Mouse (Mus musculus): ENCODE data around the gene Trank1.

The Trank1 gene

GRCm38 (mm10) chr9:111311031-111311842 lies at the start of gene Trank1:
Gene Trank1 (plus strand): TSS chr9:111311739.
- DNase-seq (ENCODE audit: low read depth, low spot score): peak; percentile 36

- DNase-seq (ENCODE audit: low read depth, low spot score): no peak
Measured at GRCm38 (mm10) chr9:111267998-111268397, 43.5 kb upstream of the Trank1 start.

- no peak for DNase-seq (ENCODE audit: low read depth, low spot score)
Measured at GRCm38 (mm10) chr9:111270606-111271005, 40.9 kb upstream of the Trank1 start.

GRCm38 (mm10) chr9:111271056-111271433 lies 40.5 kb upstream of the Trank1 start:
- peak; percentile 70 for DNase-seq (ENCODE audit: low read depth, low spot score)

- DNase-seq (ENCODE audit: low read depth, low spot score): peak; percentile 100
Measured at GRCm38 (mm10) chr9:111271434-111272160, 39.9 kb upstream of the Trank1 start, which contains the start of the genes Mlh1 and Epm2aip1. Gene Mlh1 (minus strand): TSS chr9:111271791. Gene Epm2aip1 (plus strand): TSS chr9:111271929.

GRCm38 (mm10) chr9:111272356-111272755 lies 39.2 kb upstream of the Trank1 start:
- no peak for DNase-seq (ENCODE audit: low read depth, low spot score)

GRCm38 (mm10) chr9:111272996-111273785 lies 38.3 kb upstream of the Trank1 start:
- no peak for DNase-seq (ENCODE audit: low read depth, low spot score)

GRCm38 (mm10) chr9:111273958-111274357 lies 37.6 kb upstream of the Trank1 start:
- no peak for DNase-seq (ENCODE audit: low read depth, low spot score)

- DNase-seq (ENCODE audit: low read depth, low spot score): no peak
Measured at GRCm38 (mm10) chr9:111275156-111275555, 36.4 kb upstream of the Trank1 start.

GRCm38 (mm10) chr9:111285061-111285460 lies 26.5 kb upstream of the Trank1 start:
- peak; percentile 47 for DNase-seq (ENCODE audit: low read depth, low spot score)

GRCm38 (mm10) chr9:111285676-111286075 lies 25.9 kb upstream of the Trank1 start:
- peak; percentile 50 for DNase-seq (ENCODE audit: low read depth, low spot score)

- DNase-seq (ENCODE audit: low read depth, low spot score): no peak
Measured at GRCm38 (mm10) chr9:111286468-111286867, 25.1 kb upstream of the Trank1 start.

GRCm38 (mm10) chr9:111287956-111288355 lies 23.6 kb upstream of the Trank1 start:
- DNase-seq (ENCODE audit: low read depth, low spot score): no peak

- DNase-seq (ENCODE audit: low read depth, low spot score): peak; percentile 85
Measured at GRCm38 (mm10) chr9:111289294-111289831, 22.2 kb upstream of the Trank1 start.

GRCm38 (mm10) chr9:111289832-111290339 lies 21.7 kb upstream of the Trank1 start:
- DNase-seq (ENCODE audit: low read depth, low spot score): peak; percentile 87

GRCm38 (mm10) chr9:111290539-111291100 lies 20.9 kb upstream of the Trank1 start:
- peak; percentile 62 for DNase-seq (ENCODE audit: low read depth, low spot score)

GRCm38 (mm10) chr9:111293234-111293633 lies 18.3 kb upstream of the Trank1 start:
- DNase-seq (ENCODE audit: low read depth, low spot score): no peak

- DNase-seq (ENCODE audit: low read depth, low spot score): peak; percentile 73
Measured at GRCm38 (mm10) chr9:111294911-111295310, 16.6 kb upstream of the Trank1 start.

GRCm38 (mm10) chr9:111295323-111295722 lies 16.2 kb upstream of the Trank1 start:
- peak; percentile 29 for DNase-seq (ENCODE audit: low read depth, low spot score)

- DNase-seq (ENCODE audit: low read depth, low spot score): no peak
Measured at GRCm38 (mm10) chr9:111296433-111296832, 15.1 kb upstream of the Trank1 start.

- no peak for DNase-seq (ENCODE audit: low read depth, low spot score)
Measured at GRCm38 (mm10) chr9:111298606-111299005, 12.9 kb upstream of the Trank1 start.
